Mouse (Mus musculus): Measurements from ENCODE around the gene Antxr1. TPM values are rescaled to one million over a fixed set of nuclear protein-coding genes. Genes with fewer than 3 reads are reported as not detected.
A peak's percentile ranks its signal among the peaks of the same experiment; 100 is the strongest.

The Antxr1 gene
- polyA plus RNA-seq, 1 experiment from 2014 or later: 4.8 TPM

GRCm38 (mm10) chr6:87284716-87285364, 50.8 kb downstream of the Antxr1 start:
- H3K4me3 ChIP-seq: no peak overlapping the region
- no peak overlapping the region for H3K9ac ChIP-seq
- H3K4me1 ChIP-seq: no peaks in the 10 kb centered on the region
- no peaks in the 10 kb centered on the region for H3K27me3 ChIP-seq (replicated peaks)
- no peak overlapping the region for H3K27ac ChIP-seq
- H3K4me2 ChIP-seq (replicated peaks): no peak overlapping the region
- H3K9me3 ChIP-seq: no peaks in the 10 kb centered on the region
- peaks cover 4% of the 10 kb centered on the region; the same call in 1 of the 2 replicates for H3K36me3 ChIP-seq
- 78% methylated on average over 11 of the region's 11 CpGs for WGBS
- no peak for ATAC-seq (ENCODE audit: low FRiP score, low read depth)

GRCm38 (mm10) chr6:87282346-87282781, 53.3 kb downstream of the Antxr1 start:
- H3K27ac ChIP-seq: no peak overlapping the region
- H3K9me3 ChIP-seq: no peaks in the 10 kb centered on the region
- no peaks in the 10 kb centered on the region for H3K27me3 ChIP-seq (replicated peaks)
- no peak overlapping the region for H3K4me2 ChIP-seq (replicated peaks)
- ATAC-seq (ENCODE audit: low FRiP score, low read depth): no peak
- no peak overlapping the region for H3K4me3 ChIP-seq
- H3K36me3 ChIP-seq: peaks cover 4% of the 10 kb centered on the region; the same call in 1 of the 2 replicates
- no peak overlapping the region for H3K9ac ChIP-seq
- H3K4me1 ChIP-seq: peaks cover 5% of the 10 kb centered on the region; the same call in 1 of the 2 replicates
- WGBS: 68% methylated on average over 8 of the region's 8 CpGs

GRCm38 (mm10) chr6:87281771-87282170, 53.9 kb downstream of the Antxr1 start:
- no peaks in the 10 kb centered on the region for H3K9me3 ChIP-seq
- H3K9ac ChIP-seq: no peak overlapping the region
- no peak overlapping the region for H3K4me2 ChIP-seq (replicated peaks)
- no peak for ATAC-seq (ENCODE audit: low FRiP score, low read depth)
- H3K27me3 ChIP-seq (replicated peaks): no peaks in the 10 kb centered on the region
- no peak overlapping the region for H3K4me3 ChIP-seq
- peaks cover 5% of the 10 kb centered on the region for H3K4me1 ChIP-seq
- H3K27ac ChIP-seq: no peak overlapping the region
- H3K36me3 ChIP-seq: peaks cover 4% of the 10 kb centered on the region; the same call in 1 of the 2 replicates
- WGBS: 92% methylated on average over 4 of the region's 4 CpGs

GRCm38 (mm10) chr6:87278151-87278550, 57.5 kb downstream of the Antxr1 start:
- Histone ChIP-seq H3K27ac (no peak overlapping the region), H3K36me3 (peaks cover 9% of the 10 kb centered on the region; the same call in 1 of the 2 replicates), H3K27me3 (replicated peaks) (no peaks in the 10 kb centered on the region), H3K4me2 (replicated peaks) (no peak overlapping the region), H3K4me1 (peaks cover 5% of the 10 kb centered on the region), H3K4me3 (no peak overlapping the region), H3K9ac (no peak overlapping the region), H3K9me3 (no peaks in the 10 kb centered on the region)
- 61% methylated on average over 5 of the region's 5 CpGs for WGBS
- no peak for ATAC-seq (ENCODE audit: low FRiP score, low read depth)

GRCm38 (mm10) chr6:87277527-87277926, 58.1 kb downstream of the Antxr1 start:
- Histone ChIP-seq H3K9me3 (no peaks in the 10 kb centered on the region), H3K4me1 (peaks cover 5% of the 10 kb centered on the region), H3K4me2 (replicated peaks) (no peak overlapping the region), H3K9ac (no peak overlapping the region), H3K27me3 (replicated peaks) (no peaks in the 10 kb centered on the region), H3K36me3 (peaks cover 9% of the 10 kb centered on the region; the same call in 1 of the 2 replicates), H3K4me3 (no peak overlapping the region), H3K27ac (no peak overlapping the region)
- 35% methylated on average over 3 of the region's 3 CpGs for WGBS
- no peak for ATAC-seq (ENCODE audit: low FRiP score, low read depth)

GRCm38 (mm10) chr6:87276941-87277340, 58.7 kb downstream of the Antxr1 start:
- Histone ChIP-seq H3K27me3 (replicated peaks) (no peaks in the 10 kb centered on the region), H3K27ac (no peak overlapping the region), H3K9ac (no peak overlapping the region), H3K9me3 (no peaks in the 10 kb centered on the region), H3K4me3 (no peak overlapping the region), H3K36me3 (peaks cover 9% of the 10 kb centered on the region; the same call in 1 of the 2 replicates), H3K4me1 (peaks cover 5% of the 10 kb centered on the region), H3K4me2 (replicated peaks) (no peak overlapping the region)
- no peak for ATAC-seq (ENCODE audit: low FRiP score, low read depth)
- 84% methylated on average over 7 of the region's 7 CpGs for WGBS

- H3K27me3 ChIP-seq (replicated peaks): no peaks in the 10 kb centered on the region
- no peak overlapping the region for H3K27ac ChIP-seq
- H3K36me3 ChIP-seq: peaks cover 9% of the 10 kb centered on the region; the same call in 1 of the 2 replicates
- H3K4me1 ChIP-seq: peaks cover 12% of the 10 kb centered on the region
- no peak overlapping the region for H3K9ac ChIP-seq
- H3K4me2 ChIP-seq (replicated peaks): no peak overlapping the region
- no peak for ATAC-seq (ENCODE audit: low FRiP score, low read depth)
- WGBS: 96% methylated on average over 5 of the region's 5 CpGs
- no peaks in the 10 kb centered on the region for H3K9me3 ChIP-seq
- no peak overlapping the region for H3K4me3 ChIP-seq
Measured at GRCm38 (mm10) chr6:87274779-87275178, 60.8 kb downstream of the Antxr1 start.

GRCm38 (mm10) chr6:87273791-87274190, 61.8 kb downstream of the Antxr1 start:
- ATAC-seq (ENCODE audit: low FRiP score, low read depth): no peak

GRCm38 (mm10) chr6:87273141-87273540, 62.5 kb downstream of the Antxr1 start:
- 84% methylated on average over 4 of the region's 4 CpGs for WGBS
- Histone ChIP-seq H3K4me1 (peaks cover 12% of the 10 kb centered on the region), H3K36me3 (peaks cover 9% of the 10 kb centered on the region; the same call in 1 of the 2 replicates), H3K9ac (no peak overlapping the region), H3K4me2 (replicated peaks) (no peak overlapping the region), H3K27ac (no peak overlapping the region), H3K4me3 (no peak overlapping the region), H3K9me3 (no peaks in the 10 kb centered on the region), H3K27me3 (replicated peaks) (no peaks in the 10 kb centered on the region)
- no peak for ATAC-seq (ENCODE audit: low FRiP score, low read depth)

More at GRCm38 (mm10) chr6:87273791-87274190, 61.8 kb downstream of the Antxr1 start:
- Histone ChIP-seq H3K27ac (no peak overlapping the region), H3K36me3 (peaks cover 9% of the 10 kb centered on the region; the same call in 1 of the 2 replicates), H3K9me3 (no peaks in the 10 kb centered on the region), H3K9ac (no peak overlapping the region), H3K27me3 (replicated peaks) (no peaks in the 10 kb centered on the region), H3K4me1 (peaks cover 12% of the 10 kb centered on the region), H3K4me3 (no peak overlapping the region), H3K4me2 (replicated peaks) (no peak overlapping the region)
- 74% methylated on average over 3 of the region's 3 CpGs for WGBS

GRCm38 (mm10) chr6:87272202-87272601, 63.4 kb downstream of the Antxr1 start:
- 70% methylated on average over 2 of the region's 2 CpGs for WGBS
- no peaks in the 10 kb centered on the region for H3K9me3 ChIP-seq
- H3K27ac ChIP-seq: no peak overlapping the region
- no peak for ATAC-seq (ENCODE audit: low FRiP score, low read depth)
- H3K4me3 ChIP-seq: no peak overlapping the region
- H3K4me1 ChIP-seq: peaks cover 7% of the 10 kb centered on the region
- no peak overlapping the region for H3K4me2 ChIP-seq (replicated peaks)
- H3K27me3 ChIP-seq (replicated peaks): no peaks in the 10 kb centered on the region
- H3K9ac ChIP-seq: no peak overlapping the region
- H3K36me3 ChIP-seq: peaks cover 9% of the 10 kb centered on the region; the same call in 1 of the 2 replicates

- peaks cover 7% of the 10 kb centered on the region; the same call in 1 of the 2 replicates for H3K4me1 ChIP-seq
- H3K27me3 ChIP-seq (replicated peaks): no peaks in the 10 kb centered on the region
- 0 out of 2 replicates have a peak, but pooled peaks have one; percentile 37 for ATAC-seq (ENCODE audit: low FRiP score, low read depth)
- H3K27ac ChIP-seq: no peak overlapping the region
- H3K9me3 ChIP-seq: no peaks in the 10 kb centered on the region
- 39% methylated on average over 7 of the region's 7 CpGs for WGBS
- H3K4me2 ChIP-seq (replicated peaks): 0 out of 2 replicates have a peak overlapping the region, but pooled peaks have one; percentile 15
- no peak overlapping the region for H3K4me3 ChIP-seq
- peaks cover 9% of the 10 kb centered on the region; the same call in 1 of the 2 replicates for H3K36me3 ChIP-seq
- H3K9ac ChIP-seq: no peak overlapping the region
Measured at GRCm38 (mm10) chr6:87270452-87270851, 65.2 kb downstream of the Antxr1 start.

- H3K27me3 ChIP-seq (replicated peaks): no peaks in the 10 kb centered on the region
- no peaks in the 10 kb centered on the region for H3K9me3 ChIP-seq
- no peak overlapping the region for H3K4me2 ChIP-seq (replicated peaks)
- no peak overlapping the region for H3K9ac ChIP-seq
- no peak overlapping the region for H3K4me3 ChIP-seq
- H3K4me1 ChIP-seq: peaks cover 7% of the 10 kb centered on the region; the same call in 1 of the 2 replicates
- no peak for ATAC-seq (ENCODE audit: low FRiP score, low read depth)
- no peak overlapping the region for H3K27ac ChIP-seq
- H3K36me3 ChIP-seq: peaks cover 8% of the 10 kb centered on the region; the same call in 1 of the 2 replicates
- WGBS: 88% methylated on average over 7 of the region's 7 CpGs
Measured at GRCm38 (mm10) chr6:87269950-87270349, 65.7 kb downstream of the Antxr1 start.
